In the genomic region with DNA sequence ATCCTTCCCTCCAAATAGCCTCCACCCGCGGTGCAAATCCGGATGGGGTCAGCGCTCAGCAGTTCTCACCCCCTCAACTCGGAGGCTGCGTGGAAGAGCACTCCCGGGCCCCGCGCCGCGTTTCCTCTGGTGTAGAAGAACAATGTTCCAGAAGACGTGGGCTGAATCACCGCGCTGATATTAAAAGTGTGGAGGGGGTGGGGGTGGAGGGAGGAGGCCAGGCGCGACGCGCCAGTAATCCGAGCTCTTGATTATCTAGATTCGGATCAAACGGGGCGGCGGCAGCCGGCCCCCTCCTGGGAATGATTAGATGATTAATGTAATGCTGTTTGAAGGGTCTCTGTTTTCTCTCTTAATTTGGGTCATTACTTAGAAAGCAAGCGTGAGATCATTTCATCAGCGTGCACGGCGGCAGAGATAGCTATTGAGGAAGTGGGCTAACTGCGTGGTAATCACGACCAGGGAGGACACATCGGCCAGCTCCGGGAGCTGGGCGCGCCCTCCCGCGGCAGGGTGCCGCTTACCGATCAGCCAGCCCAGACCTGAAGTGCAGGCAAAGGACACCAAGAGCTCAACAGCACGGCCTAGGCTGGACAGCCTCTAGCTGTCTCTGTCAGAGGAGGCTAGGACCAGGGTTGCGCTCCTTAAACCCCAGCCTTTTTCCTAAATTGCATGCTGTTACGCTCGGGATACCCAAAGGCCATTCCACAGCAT, we compare ENCODE assay signal across 9 mouse cellular contexts. TPM values are rescaled to one million over a fixed set of nuclear protein-coding genes. Genes with fewer than 3 reads are reported as not detected.
DNase-seq lines count a peak whose midpoint lies in the region; ATAC-seq and TF ChIP-seq lines count a peak whose summit lies in the region.
"Had no signal": no experiment of that assay in that cellular context is flagged by ENCODE, and none has a peak within 500 bp of the region (broad histone marks: within the 10 kb centered on the region; RNA-seq: fewer than 3 reads in every experiment).

No protein-coding gene starts in this region.

- WGBS in midbrain, embryonic 10.5 days: under 1% methylated on average over 42 of the region's 42 CpGs
- WGBS in midbrain, postnatal 0 days: 1% methylated on average over 42 of the region's 42 CpGs
- under 1% methylated on average over 42 of the region's 42 CpGs for WGBS in intestine, postnatal 0 days

- peaks cover 46% of the 10 kb centered on the region for H3K4me1 ChIP-seq in midbrain, embryonic 10.5 days
- H3K4me1 ChIP-seq in midbrain, postnatal 0 days (ENCODE audit: insufficient read depth, low read length): no peaks in the 10 kb centered on the region
- no peaks in the 10 kb centered on the region for H3K4me1 ChIP-seq in intestine, postnatal 0 days (replicated peaks; ENCODE audit: control insufficient read depth, insufficient read depth, low read length)

- no peaks in the 10 kb centered on the region for H3K9me3 ChIP-seq in midbrain, embryonic 10.5 days (replicated peaks)
- H3K9me3 ChIP-seq in midbrain, postnatal 0 days (ENCODE audit: low read length): no peaks in the 10 kb centered on the region
- H3K9me3 ChIP-seq in intestine, postnatal 0 days (ENCODE audit: control insufficient read depth): no peaks in the 10 kb centered on the region

- peak; percentile 33 to 46 for DNase-seq in cerebellum, postnatal 10 days
- DNase-seq in cerebellum, adult 18-20 months: no peak
- DNase-seq in midbrain, embryonic 10.5 days (ENCODE audit: low spot score): peak; percentile 62
- no peak for DNase-seq in midbrain, postnatal 0 days (ENCODE audit: low spot score)
- peak; percentile 93 for DNase-seq in retina, postnatal 1 day
- DNase-seq in B cell, adult 2 months: no peak
- no peak for DNase-seq in gastrocnemius, postnatal 14 days

- H3K9ac ChIP-seq in midbrain, postnatal 0 days (replicated peaks; ENCODE audit: low read length, poor library complexity, severe bottlenecking): no peak overlapping the region
- H3K9ac ChIP-seq in intestine, postnatal 0 days (ENCODE audit: low read depth, low read length): no peak overlapping the region

- intact Hi-C loops in gastrocnemius, postnatal 14 days (cut with DNase I; ENCODE audit: low total_unique reads): no loop called here

- no peak overlapping the region for H3K27ac ChIP-seq in midbrain, embryonic 10.5 days (replicated peaks)
- no peak overlapping the region for H3K27ac ChIP-seq in midbrain, postnatal 0 days (ENCODE audit: low read depth, low read length)
- H3K27ac ChIP-seq in intestine, postnatal 0 days (ENCODE audit: low read depth, low read length): no peak overlapping the region

- peak overlapping the region; percentile 22; the same call in 1 of the 2 replicates for H3K4me3 ChIP-seq in midbrain, embryonic 10.5 days
- H3K4me3 ChIP-seq in midbrain, postnatal 0 days (ENCODE audit: low read depth, low read length): no peak overlapping the region
- peak overlapping the region; percentile 22 for H3K4me3 ChIP-seq in intestine, postnatal 0 days (ENCODE audit: low read depth, low read length)

- H3K4me2 ChIP-seq in midbrain, postnatal 0 days (ENCODE audit: low read depth, low read length, poor library complexity, severe bottlenecking): no peak overlapping the region
- H3K4me2 ChIP-seq in intestine, postnatal 0 days (replicated peaks; ENCODE audit: low read depth): peak overlapping the region; percentile 41

- ATAC-seq in midbrain, postnatal 0 days (ENCODE audit: low FRiP score): no peak
- ATAC-seq in intestine, postnatal 0 days: peak; percentile 45; the same call in 1 of the 2 replicates

- no peaks in the 10 kb centered on the region for H3K36me3 ChIP-seq in midbrain, embryonic 10.5 days
- H3K36me3 ChIP-seq in midbrain, postnatal 0 days (ENCODE audit: insufficient read depth, low read length): no peaks in the 10 kb centered on the region
- H3K36me3 ChIP-seq in intestine, postnatal 0 days (ENCODE audit: control insufficient read depth, insufficient read depth): no peaks in the 10 kb centered on the region

- TF ChIP-seq CTCF in midbrain, postnatal 0 days (IDR thresholded peaks at IDR 0.05): no peak
- TF ChIP-seq CTCF in intestine, postnatal 0 days (IDR thresholded peaks at IDR 0.05; ENCODE audit: low read depth): peak; percentile 36

- peaks cover 100% of the 10 kb centered on the region for H3K27me3 ChIP-seq in midbrain, embryonic 10.5 days (ENCODE audit: low read depth, poor library complexity, severe bottlenecking)
- peaks cover 92% of the 10 kb centered on the region for H3K27me3 ChIP-seq in midbrain, postnatal 0 days (ENCODE audit: insufficient read depth, low read length)
- peaks cover 98% of the 10 kb centered on the region for H3K27me3 ChIP-seq in intestine, postnatal 0 days (replicated peaks; ENCODE audit: control insufficient read depth, insufficient read depth, low read length)

RNA-seq across cellular contexts. Expression of a gene that starts 6.8 kb away (rescaled TPM):
- 5.0 and 9.8 TPM in 2 replicates for polyA plus RNA-seq in midbrain, embryonic 10.5 days (2016; fragmentation: Nextera tagmentation; extraction: Ambion mirVana)
- 0.19 and 0.93 TPM in 2 replicates for total RNA-seq in midbrain, postnatal 0 days (2014; rRNA removed)
- polyA plus RNA-seq in midbrain, postnatal 0 days (2015; fragmentation: Nextera tagmentation; extraction: Ambion mirVana): 0.70 and 1.7 TPM in 2 replicates
- polyA plus RNA-seq in intestine, postnatal 0 days (2015; fragmentation: Nextera tagmentation; extraction: Ambion mirVana): not detected in 2 replicates
- not detected for total RNA-seq in gastrocnemius, postnatal 14 days (2021)
- polyA plus RNA-seq: C2C12 had no signal

RNA-seq across cellular contexts. Expression of a gene that starts 57.3 kb away (rescaled TPM):
- 25.1 and 25.5 TPM in 2 replicates for polyA plus RNA-seq in midbrain, embryonic 10.5 days (2016; fragmentation: Nextera tagmentation; extraction: Ambion mirVana)
- total RNA-seq in midbrain, postnatal 0 days (2014; rRNA removed): 20.8 and 26.4 TPM in 2 replicates
- polyA plus RNA-seq in midbrain, postnatal 0 days (2015; fragmentation: Nextera tagmentation; extraction: Ambion mirVana): 36.3 and 37.3 TPM in 2 replicates
- polyA plus RNA-seq in intestine, postnatal 0 days (2015; fragmentation: Nextera tagmentation; extraction: Ambion mirVana): 39.8 and 41.6 TPM in 2 replicates
- total RNA-seq in gastrocnemius, postnatal 14 days (2021): 10 to 100 TPM in 1 of 2 experiments, 1 to 10 TPM in 1; 9.3 to 11.3 TPM

RNA-seq across cellular contexts. Expression of a gene that starts 57.5 kb away (rescaled TPM):
- polyA plus RNA-seq in midbrain, embryonic 10.5 days (2016; fragmentation: Nextera tagmentation; extraction: Ambion mirVana): 0.06 and 0.09 TPM in 2 replicates
- not detected in 2 replicates for total RNA-seq in midbrain, postnatal 0 days (2014; rRNA removed)
- polyA plus RNA-seq in midbrain, postnatal 0 days (2015; fragmentation: Nextera tagmentation; extraction: Ambion mirVana): 0.06 and 0.27 TPM in 2 replicates
- polyA plus RNA-seq in intestine, postnatal 0 days (2015; fragmentation: Nextera tagmentation; extraction: Ambion mirVana): 0.12 and 0.23 TPM in 2 replicates
- under 1 TPM; 0.08 to 0.09 TPM for total RNA-seq in gastrocnemius, postnatal 14 days (2021)
- polyA plus RNA-seq: C2C12 had no signal

Comparison
In these comparisons a context has a peak if more than half of its experiments do, and no peak if none do; other contexts are left out.
1. DNase-seq: peak in cerebellum, postnatal 10 days (2 of 2), midbrain, embryonic 10.5 days (single experiment) and retina, postnatal 1 day (single experiment); none in cerebellum, adult 18-20 months (0 of 2), midbrain, postnatal 0 days (single experiment), B cell, adult 2 months (0 of 2) and gastrocnemius, postnatal 14 days (single experiment).